Mouse (Mus musculus) gastrocnemius, adult 18-20 months (tissue): ENCODE data around the gene Lrriq3. TPM values are rescaled to one million over a fixed set of nuclear protein-coding genes. Genes with fewer than 3 reads are reported as not detected.

Source experiments
- total RNA-seq, 2 experiments: library from RNA; stranded (reverse); gene quantifications; 2 replicates each; pipeline ENCODE4 v1.2.3; 2021

The Lrriq3 gene
- total RNA-seq, 2 experiments from 2014 or later = 0.21 to 0.32 TPM

Other genes with a start within 250 kb of the Lrriq3 start
- gene Tnni3k, start 38.0 kb upstream of the Lrriq3 start, total RNA-seq = not detected
- 1 to 10 TPM; 7.5 to 8.8 TPM for gene Fpgt, start within 50 bp of the Lrriq3 start, total RNA-seq